Mouse (Mus musculus) lung, postnatal 14 days (tissue): ENCODE data around the gene Olfr1413.

Experiments
- DNase-seq: peaks from one replicate; pipeline ENCODE4 v3.0.0; 2021

Gene Olfr1413

DNA sequence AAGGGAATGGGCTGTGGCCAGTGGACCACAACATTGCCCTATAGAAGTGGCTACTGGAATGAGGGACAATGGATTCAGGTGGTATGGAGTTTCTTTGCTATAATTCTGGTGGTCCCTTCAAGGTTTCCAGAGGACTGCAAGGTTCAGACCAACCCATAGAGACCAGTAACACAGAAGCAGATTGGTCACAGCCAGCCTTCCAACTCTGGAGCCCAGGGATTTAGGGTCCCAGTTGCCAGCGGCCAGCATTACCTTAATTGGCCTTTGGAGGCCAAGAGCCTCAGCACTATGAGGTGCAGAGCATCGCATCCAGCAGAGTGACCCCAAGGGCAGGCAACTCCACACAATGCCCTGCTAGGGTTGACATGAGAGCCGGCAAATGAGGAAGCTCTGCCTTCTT lies at the start of gene Olfr1413:
Gene Olfr1413, plus strand, starts transcription at position 301 of the 400 bp plus-strand sequence.
- no peak for DNase-seq

DNA sequence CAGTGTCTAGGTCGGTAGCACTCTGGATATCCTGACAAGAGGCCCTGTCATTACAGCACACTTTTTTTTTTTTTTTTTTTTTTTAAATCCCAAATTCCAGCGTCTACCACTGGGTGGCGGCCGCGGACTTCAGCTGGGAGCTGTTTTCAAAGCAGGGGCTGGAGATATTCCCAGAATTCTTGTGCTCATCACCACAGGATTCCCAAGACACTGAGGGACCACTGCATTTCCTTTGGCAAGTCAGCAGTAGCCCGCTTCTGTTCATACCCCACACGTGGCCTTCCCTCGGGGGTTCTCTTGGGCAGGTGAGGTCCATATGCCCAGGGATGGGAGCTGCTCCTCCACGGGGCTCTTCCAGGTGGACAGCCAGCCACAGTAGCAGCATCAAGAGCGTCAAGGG lies 49.7 kb upstream of the Olfr1413 start:
- DNase-seq, result peak; percentile 20

DNA sequence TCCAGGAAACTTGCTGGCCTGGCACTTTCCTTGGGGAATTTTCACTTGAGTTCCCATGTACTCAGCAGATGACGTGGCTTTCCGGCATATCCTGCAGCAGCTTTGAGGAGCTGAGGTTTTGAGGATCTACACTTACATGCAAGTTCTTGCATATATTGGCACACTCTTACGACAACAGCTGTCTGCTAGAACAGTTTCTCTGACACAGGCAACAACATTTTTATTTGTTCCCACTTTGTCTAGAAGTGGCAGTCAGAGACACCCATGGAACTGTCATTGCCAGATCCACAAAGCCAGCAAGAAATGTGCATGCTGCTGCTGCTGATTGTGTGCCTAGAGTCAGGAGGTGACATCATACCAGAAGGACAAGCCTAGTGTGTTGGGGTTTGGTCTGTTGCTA lies 47.4 kb upstream of the Olfr1413 start:
- DNase-seq, result no peak

DNA sequence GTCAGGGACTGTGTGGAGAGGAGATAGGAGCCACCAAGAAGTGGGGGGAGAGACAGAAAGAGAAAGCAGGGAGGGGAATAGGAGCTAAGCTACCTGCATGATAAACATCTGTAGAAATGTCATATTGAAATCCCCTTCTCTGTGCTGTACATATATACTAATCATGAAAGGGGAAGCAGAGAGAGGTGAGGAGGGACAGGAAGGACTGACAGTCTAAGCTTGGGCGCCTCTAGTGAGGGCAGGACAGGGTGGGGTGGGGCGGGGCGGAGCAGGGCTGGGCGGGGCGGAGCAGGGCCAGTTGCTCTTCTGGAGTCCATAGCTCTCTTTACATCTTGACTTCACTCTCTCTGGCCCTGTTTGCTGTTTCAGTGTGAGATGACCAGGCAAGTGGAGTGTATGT lies 34.1 kb upstream of the Olfr1413 start:
- no peak for DNase-seq

DNA sequence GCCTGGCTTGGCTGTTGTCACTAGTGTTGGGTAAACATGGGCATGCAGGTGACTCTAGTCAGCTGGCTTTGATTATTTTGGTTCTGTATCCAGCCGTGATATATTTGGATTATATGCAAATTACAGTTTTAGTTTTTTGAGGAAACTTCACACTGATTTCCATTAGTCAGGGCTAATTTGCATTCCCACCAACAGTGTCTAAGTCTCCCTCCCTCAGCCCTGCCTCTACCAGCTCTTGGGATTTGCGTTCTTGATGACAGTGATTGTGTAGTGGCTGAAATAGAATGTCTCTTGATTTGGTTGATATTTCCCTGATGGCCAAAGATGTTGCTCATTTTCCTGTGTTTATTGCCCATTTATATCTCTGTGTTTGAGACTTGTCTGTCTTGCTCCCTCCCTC lies 32.1 kb upstream of the Olfr1413 start:
- DNase-seq, result no peak

DNA sequence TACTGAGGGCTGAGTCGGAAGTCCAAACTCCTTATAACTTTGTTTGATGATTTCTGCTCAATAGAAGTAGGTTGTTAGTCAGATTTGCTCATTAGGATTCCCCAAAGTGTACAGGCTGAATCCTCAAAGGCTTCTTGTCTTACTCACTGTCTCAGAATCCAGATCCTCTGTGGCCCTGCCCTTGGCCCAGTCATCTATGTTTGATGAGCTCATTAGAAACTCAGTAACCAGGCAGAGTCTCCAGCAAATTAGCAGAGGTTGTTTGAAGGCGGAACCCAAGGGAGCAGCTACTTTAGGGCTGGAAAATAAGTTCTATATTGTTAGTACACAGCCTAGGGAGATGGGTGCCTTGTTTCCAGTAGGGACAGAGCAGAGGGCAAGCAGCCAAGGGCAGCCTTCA lies 25.2 kb upstream of the Olfr1413 start:
- no peak for DNase-seq

DNA sequence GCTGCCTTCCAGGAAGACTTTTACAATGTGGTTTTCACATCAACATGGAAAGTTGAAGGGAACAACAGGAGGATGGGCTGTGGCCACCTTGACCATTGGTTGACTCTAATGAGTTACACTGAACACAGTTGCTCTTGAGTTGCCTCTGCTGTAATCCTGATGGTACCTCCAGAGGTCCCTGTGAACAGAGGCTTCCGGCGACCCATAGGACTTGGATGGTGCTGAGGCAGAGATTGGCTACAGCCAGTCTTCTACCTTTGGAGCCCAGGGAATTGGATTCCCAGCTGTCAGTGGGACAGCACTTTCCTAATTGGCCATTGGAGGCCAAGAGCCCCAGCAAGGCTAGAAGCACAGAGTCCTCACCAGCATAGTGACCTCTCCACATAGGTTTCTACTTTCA lies 14.4 kb downstream of the Olfr1413 start, which contains the start of gene Olfr1412:
Gene Olfr1412, plus strand, starts transcription at position 301 of the 400 bp plus-strand sequence.
- DNase-seq, result no peak

DNA sequence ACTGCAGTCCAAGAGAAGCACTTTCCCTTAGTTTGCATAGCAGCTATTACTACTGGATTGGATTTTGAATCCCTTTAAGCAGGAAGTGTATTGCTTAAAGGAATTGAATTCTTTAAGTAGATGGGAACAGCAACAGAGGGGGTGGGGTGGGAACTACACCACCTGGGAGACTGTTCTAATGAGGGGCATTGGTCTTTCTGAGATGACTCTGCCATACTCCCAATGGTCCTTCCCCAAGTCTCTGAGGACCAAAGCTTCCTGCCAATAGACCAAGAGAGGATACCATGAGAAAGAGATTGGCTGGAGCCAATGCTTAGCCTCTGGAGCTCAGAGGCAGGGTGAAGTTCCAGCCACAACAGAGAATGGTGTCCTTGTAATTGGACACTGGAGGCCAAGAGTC lies 23.0 kb downstream of the Olfr1413 start, which contains the start of gene Olfr1411:
Gene Olfr1411, plus strand, starts transcription at position 301 of the 400 bp plus-strand sequence.
- DNase-seq, result no peak

DNA sequence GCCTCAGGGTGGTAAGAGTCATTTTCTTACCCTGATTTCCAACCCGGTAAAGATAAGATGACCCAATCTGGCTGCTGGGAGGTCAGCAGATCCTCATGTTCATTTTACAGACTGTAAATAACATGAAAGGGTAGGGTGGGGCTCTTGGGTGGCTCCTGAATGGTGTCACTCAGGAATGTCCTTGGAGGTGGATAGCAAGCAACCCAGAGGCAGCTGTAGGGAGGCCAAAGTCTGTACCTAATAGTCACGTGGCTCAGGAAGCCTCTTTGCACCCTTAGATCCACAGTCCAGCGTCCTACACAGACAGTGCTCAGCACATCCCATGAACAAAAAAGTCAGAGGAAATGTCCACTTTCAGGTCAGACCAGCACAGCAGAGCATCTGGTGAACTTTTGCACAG lies 24.9 kb downstream of the Olfr1413 start:
- no peak for DNase-seq

DNA sequence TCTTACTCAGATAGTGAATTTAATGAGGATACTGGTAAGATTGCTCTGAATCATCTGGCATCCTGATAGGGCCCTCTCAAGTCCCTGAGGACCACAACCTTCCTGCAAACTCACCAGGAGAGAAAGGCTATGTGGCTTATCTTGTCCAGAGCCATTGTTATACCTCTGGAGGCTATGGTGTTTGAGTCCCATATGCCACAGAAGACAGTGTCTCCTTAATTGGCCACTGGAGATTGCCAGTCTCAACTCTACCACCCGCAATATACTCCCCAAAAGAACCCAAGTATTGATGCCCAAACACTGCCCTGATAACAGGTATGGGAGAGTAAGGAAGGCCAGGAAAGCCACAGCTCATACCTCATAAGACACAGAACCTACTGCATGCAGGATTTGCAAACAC lies 34.4 kb downstream of the Olfr1413 start, which contains the start of gene Olfr1410:
Gene Olfr1410, plus strand, starts transcription at position 301 of the 400 bp plus-strand sequence.
- no peak for DNase-seq

DNA sequence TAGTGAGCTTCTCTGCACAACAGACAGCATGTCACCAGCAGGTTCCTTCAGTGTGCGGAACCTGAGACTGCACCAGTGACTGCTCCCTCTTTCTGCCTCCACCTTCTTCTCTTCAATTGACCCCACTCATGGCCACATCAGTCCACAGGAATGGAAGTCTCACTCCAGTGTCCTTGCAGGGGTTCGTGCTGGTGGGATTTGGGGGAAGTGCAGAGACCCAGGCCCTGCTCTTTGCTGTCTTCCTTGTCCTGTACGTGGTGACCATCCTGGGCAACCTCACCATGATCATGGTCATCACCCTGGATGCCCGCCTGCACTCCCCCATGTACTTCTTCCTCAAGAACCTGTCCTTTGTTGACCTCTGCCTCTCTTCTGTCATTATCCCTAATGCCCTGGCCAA lies 36.6 kb downstream of the Olfr1413 start:
- DNase-seq, result no peak

DNA sequence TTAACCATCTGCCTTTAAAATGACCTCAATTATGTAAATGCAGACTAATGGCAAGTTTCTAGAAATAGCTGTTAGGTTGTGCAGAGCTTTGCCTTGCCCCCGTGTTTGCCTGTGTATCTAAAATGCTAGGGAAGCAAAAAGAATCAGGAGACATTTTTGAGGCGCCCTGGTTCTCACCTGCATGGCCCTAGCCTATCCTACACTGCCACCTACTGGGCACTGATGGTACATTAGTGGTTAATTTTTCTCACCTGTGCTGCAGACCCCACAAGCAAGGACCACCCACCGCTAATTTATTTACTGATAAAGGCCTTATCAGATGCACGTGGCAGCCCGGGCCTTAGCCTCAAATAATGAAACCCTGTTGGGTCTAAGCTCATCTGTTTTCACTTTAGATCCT lies 39.9 kb downstream of the Olfr1413 start:
- DNase-seq, result peak; percentile 66

DNA sequence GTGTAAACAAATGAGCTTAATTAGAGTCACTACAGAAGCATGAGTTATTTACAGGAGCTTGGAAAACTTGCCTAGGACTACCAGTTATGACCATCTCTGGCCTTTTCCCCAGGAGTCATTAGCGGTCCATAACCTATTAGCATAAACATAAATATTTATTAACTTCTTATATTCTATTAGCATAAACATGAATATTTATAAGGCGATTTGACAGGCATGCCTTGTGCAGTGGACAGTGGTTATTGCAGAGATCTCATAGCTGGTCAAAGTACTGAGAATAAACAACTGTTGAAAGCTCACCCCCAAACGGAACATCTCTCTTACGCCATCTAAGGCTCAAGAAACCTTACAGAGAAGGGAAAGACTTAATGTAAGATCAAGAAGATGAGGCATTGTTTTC lies 42.1 kb downstream of the Olfr1413 start:
- no peak for DNase-seq

DNA sequence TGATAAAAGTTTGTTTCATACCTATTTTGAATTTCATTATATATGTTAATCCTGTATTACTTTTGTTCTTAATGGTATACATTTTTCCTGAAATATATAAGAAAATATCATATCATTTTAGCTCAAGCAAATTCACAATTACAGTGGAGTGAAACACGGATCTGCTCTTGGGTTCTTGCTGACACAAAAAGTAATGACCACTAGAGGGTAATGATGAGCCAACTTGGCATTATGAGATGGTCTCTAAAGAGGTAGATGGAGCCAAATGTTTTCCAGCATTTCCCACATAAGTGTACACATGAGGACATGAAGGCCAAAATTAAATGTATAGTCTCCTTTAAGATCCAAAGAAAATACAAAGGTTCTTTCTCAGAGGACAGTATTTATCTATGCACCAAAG lies 43.4 kb downstream of the Olfr1413 start:
- no peak for DNase-seq

DNA sequence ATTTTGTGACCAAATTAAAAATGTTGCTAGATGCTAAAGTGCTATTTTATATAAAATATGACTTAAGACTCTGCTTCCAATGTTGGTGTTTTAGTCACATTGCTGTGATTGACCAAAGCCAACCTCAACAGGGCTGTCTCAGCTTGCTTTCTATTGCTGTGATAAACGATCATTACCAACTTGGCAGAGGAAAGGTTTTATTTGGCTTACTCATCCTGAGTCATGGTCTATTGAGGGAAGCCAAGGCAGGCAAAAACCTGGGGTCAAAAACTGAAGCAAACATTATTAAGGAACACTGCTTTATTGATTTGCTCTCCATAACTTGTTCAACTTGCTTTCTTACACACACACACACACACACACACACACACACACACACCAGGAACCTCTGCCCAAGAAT lies 44.9 kb downstream of the Olfr1413 start:
- no peak for DNase-seq

DNA sequence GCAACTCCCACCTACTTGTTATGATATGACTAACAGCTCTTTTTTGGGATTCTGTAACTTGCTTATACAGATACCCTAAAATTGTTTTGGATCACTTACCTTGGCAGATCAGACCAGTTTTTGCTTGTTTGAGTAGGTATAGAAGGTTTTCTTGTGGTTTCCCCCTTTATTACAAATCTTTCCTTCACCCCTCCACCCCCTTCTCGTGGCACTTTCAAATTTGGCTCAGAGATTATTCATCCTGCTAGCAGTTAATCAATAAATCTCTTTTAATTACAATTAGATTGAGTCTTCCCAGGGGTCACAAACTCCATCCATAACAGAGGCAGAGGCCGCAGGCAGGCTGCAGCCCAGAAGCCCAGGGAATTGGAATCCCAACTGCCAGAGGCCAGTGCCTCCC lies 46.4 kb downstream of the Olfr1413 start, which contains the start of gene Olfr12:
Gene Olfr12, plus strand, starts transcription at position 301 of the 400 bp plus-strand sequence.
- DNase-seq, result no peak

DNA sequence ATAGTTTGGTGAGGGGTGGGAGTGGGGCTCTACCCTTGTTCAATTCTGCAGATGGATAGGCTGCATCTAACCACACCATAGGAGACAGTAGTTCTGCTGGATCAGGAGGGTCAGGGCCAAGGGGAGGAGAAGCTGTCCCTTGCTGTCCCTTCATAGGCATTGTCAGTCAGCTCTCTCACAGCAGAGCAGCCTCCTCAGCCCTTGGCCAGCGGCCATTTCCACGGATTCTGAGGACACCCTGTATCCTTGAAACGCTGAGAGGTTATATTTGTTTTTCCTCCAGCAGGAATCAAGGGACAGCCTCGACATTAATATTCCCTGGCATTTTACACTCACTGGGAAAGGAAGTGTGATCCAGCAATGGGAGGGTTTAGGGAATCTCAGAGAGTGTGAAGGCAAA lies 47.2 kb downstream of the Olfr1413 start:
- no peak for DNase-seq
